Mouse (Mus musculus): ENCODE results near the gene Hnmt. TPM values are rescaled to one million over a fixed set of nuclear protein-coding genes. Genes with fewer than 3 reads are reported as not detected.

Gene Hnmt
- polyA plus RNA-seq (2014; fragmentation: Illumina TruSeq; extraction: RNeasy Lipid Tissue Mini Kit (QIAGEN cat#74804); ENCODE audit: low read depth, low replicate concordance) = 27.7 TPM

GRCm38 (mm10) chr2:24049344-24049990, at the start of gene Hnmt:
Gene Hnmt, minus strand, starts transcription at chr2:24049394.

GRCm38 (mm10) chr2:24096495-24096894, 47.3 kb upstream of the Hnmt start, which contains the start of gene Tbpl2:
Gene Tbpl2, minus strand, starts transcription at chr2:24096595.

Other genes starting within 250 kb of the Hnmt start
- not detected for gene Tbpl2, start 47.2 kb upstream of the Hnmt start, polyA plus RNA-seq (2014; fragmentation: Illumina TruSeq; extraction: RNeasy Lipid Tissue Mini Kit (QIAGEN cat#74804); ENCODE audit: low read depth, low replicate concordance)
- not detected for gene Il1f8, start 103.8 kb upstream of the Hnmt start, polyA plus RNA-seq (2014; fragmentation: Illumina TruSeq; extraction: RNeasy Lipid Tissue Mini Kit (QIAGEN cat#74804); ENCODE audit: low read depth, low replicate concordance)
- not detected for gene Il1f9, start 137.1 kb upstream of the Hnmt start, polyA plus RNA-seq (2014; fragmentation: Illumina TruSeq; extraction: RNeasy Lipid Tissue Mini Kit (QIAGEN cat#74804); ENCODE audit: low read depth, low replicate concordance)
- not detected for gene Il1f6, start 166.0 kb upstream of the Hnmt start, polyA plus RNA-seq (2014; fragmentation: Illumina TruSeq; extraction: RNeasy Lipid Tissue Mini Kit (QIAGEN cat#74804); ENCODE audit: low read depth, low replicate concordance)
- gene Il1f5, start 227.6 kb upstream of the Hnmt start, polyA plus RNA-seq (2014; fragmentation: Illumina TruSeq; extraction: RNeasy Lipid Tissue Mini Kit (QIAGEN cat#74804); ENCODE audit: low read depth, low replicate concordance) = 0.45 TPM
- not detected for gene Il1f10, start 241.8 kb upstream of the Hnmt start, polyA plus RNA-seq (2014; fragmentation: Illumina TruSeq; extraction: RNeasy Lipid Tissue Mini Kit (QIAGEN cat#74804); ENCODE audit: low read depth, low replicate concordance)

Data from adipose tissue, adult 10 weeks (tissue).